Mouse (Mus musculus) lung, adult 2 months (tissue): ENCODE data around the gene Cyren.

Experiments used
- CTCF ChIP-seq: fragments of 200-500 bp; IDR thresholded peaks from 2 replicates; pipeline ENCODE4 v1.5.1; 2011; ENCODE audit warnings: mild to moderate bottlenecking, low read length, control low read depth; ENCODE audit not compliant: insufficient read depth
- POLR2A ChIP-seq: fragments of 200-500 bp; IDR thresholded peaks from 2 replicates; pipeline ENCODE4 v1.6.1; 2011; ENCODE audit warnings: low read depth, mild to moderate bottlenecking, control low read depth, low read length, borderline replicate concordance; ENCODE audit errors: extremely low read depth

DNA sequence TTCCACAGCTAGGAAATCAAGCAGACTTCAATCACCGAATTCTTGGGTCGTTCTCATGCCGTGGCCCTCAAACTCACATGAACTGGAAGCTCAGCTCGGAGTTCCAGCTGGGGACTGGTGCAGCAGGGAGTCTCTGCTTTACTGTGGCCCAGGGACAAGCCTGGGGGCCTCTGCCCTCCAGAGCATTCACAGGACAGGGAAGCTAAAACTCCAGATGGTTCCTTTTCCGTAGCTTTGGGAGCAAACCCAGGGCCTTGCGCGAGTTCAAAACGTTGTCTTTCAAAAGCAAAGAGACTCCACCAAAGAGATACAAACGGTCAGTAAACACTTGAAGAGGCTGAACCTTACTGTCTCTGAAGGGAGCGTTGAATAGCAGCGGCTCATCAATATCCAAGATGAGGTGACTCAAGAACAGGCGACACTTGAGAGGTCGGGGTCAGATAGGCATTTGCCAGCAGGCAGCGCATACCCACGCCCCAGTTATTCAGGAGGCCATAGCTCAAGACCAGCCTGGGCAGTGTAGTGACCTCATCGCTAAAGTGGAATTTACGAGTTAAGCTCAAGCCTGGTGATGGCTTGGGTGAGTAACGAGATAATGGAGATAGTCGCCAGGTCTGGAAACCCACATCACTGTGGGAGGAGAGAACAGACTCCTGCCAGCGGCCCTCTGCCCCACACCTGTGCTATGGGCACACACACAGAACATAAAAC, 9.2 kb downstream of the Cyren start:
- TF ChIP-seq CTCF (no peak), POLR2A (no peak)
